Mouse (Mus musculus) megakaryocyte, adult 5-6 weeks (primary cell): Measurements from ENCODE around the gene Lamb1. TPM values are rescaled to one million over a fixed set of nuclear protein-coding genes. Genes with fewer than 3 reads are reported as not detected.

Source experiments
- ATAC-seq: 2 replicates; pipeline ENCODE4 v1.8.0; 2016; ENCODE audit warnings: mild to moderate bottlenecking, inconsistent platforms; ENCODE audit not compliant: poor library complexity, severe bottlenecking
- total RNA-seq, 2 experiments: library from RNA; stranded (forward) in 1 of 2; stranded (reverse) in 1 of 2; fragments of 153-499, 151-499 nt in 1 of 2; fragments of 221-1000, 200-1000 nt in 1 of 2; gene quantifications; 2 replicates each; pipeline versions ENCODE4 v1.2.3 to v1.2.4; 2015 to 2017

Gene Lamb1
- total RNA-seq, 2 experiments from 2014 or later = 0.20 to 2.5 TPM

- no peak for ATAC-seq
These were observed 110.2 kb downstream of the Lamb1 start for GRCm38 (mm10) chr12:31375283-31375615.

- ATAC-seq = peak; percentile 20; the same call in 1 of the 2 replicates
These were observed 111.4 kb downstream of the Lamb1 start for GRCm38 (mm10) chr12:31376326-31376950.

DNA sequence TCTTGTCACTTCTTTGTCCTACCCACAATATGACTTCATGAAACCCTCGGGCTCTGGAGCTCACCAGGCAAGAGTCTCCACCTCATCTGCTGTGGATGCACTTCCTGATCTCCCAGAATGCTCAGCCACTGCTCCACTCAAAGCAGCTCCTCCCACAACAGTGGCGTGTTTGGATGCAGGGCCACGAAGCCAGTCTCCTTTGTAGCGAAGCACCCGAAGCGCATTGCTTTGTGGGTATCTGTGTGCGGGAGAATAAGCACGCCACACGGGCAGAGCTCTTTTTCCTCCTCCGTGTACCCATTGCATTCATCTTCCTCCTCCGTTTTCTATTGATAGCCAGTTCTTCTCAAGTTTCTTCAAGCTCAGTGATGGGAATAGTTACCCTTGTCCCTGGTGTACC lies 112.2 kb downstream of the Lamb1 start:
- no peak for ATAC-seq

Other genes starting within 250 kb of the Lamb1 start
- 0.16 and 0.46 TPM in 2 replicates for gene Fam110c, start 191.4 kb upstream of the Lamb1 start, total RNA-seq (2015)
- 0.98 and 1.2 TPM in 2 replicates for gene Fam110c, start 191.4 kb upstream of the Lamb1 start, total RNA-seq (2017)
- not detected in 2 replicates for gene Gm6993, start 24.5 kb upstream of the Lamb1 start, total RNA-seq (2015)
- not detected in 2 replicates for gene Gm6993, start 24.5 kb upstream of the Lamb1 start, total RNA-seq (2017)
- gene Dld, start 86.2 kb downstream of the Lamb1 start, total RNA-seq (2015) = 68.0 and 73.7 TPM in 2 replicates
- gene Dld, start 86.2 kb downstream of the Lamb1 start, total RNA-seq (2017) = 76.8 and 86.3 TPM in 2 replicates
- gene Slc26a3, start 125.6 kb downstream of the Lamb1 start, total RNA-seq (2015) = 0.27 and 0.43 TPM in 2 replicates
- gene Slc26a3, start 125.6 kb downstream of the Lamb1 start, total RNA-seq (2017) = 0.28 and 2.3 TPM in 2 replicates
- gene Cbll1, start 234.4 kb downstream of the Lamb1 start, total RNA-seq (2015) = 33.2 and 48.0 TPM in 2 replicates
- 4.9 and 6.3 TPM in 2 replicates for gene Cbll1, start 234.4 kb downstream of the Lamb1 start, total RNA-seq (2017)